Mouse (Mus musculus) heart, embryonic 11.5 days (tissue): ENCODE results near the gene Sys1. TPM values are rescaled to one million over a fixed set of nuclear protein-coding genes. Genes with fewer than 3 reads are reported as not detected.
A peak's percentile ranks its signal among the peaks of the same experiment; 100 is the strongest.

Experiments used
- ATAC-seq: fragments of 200-750 bp; cut with Nextera tagmentation; replicated peaks from 2 replicates; pipeline ENCODE4 v1.8.0; 2017; ENCODE audit warnings: moderate library complexity; ENCODE audit not compliant: insufficient number of reproducible peaks, low FRiP score, low TSS enrichment
- H3K27ac ChIP-seq: fragments of 300-500 bp; sonication (generic); 2 replicates; pipeline ENCODE4 v1.5.1; 2014; ENCODE audit warnings: mild to moderate bottlenecking, low read depth, low read length
- H3K27me3 ChIP-seq: fragments of 300-500 bp; sonication (generic); 2 replicates; pipeline ENCODE4 v1.6.1; 2014; ENCODE audit warnings: mild to moderate bottlenecking, low read length, mixed read lengths; ENCODE audit not compliant: control insufficient read depth, insufficient read depth
- H3K36me3 ChIP-seq: fragments of 300-500 bp; sonication (generic); 2 replicates; pipeline ENCODE4 v1.6.1; 2014; ENCODE audit warnings: mild to moderate bottlenecking, low read length, moderate library complexity, mixed read lengths; ENCODE audit not compliant: control insufficient read depth, insufficient read depth
- H3K4me1 ChIP-seq: fragments of 300-500 bp; sonication (generic); 2 replicates; pipeline ENCODE4 v1.6.1; 2014; ENCODE audit warnings: low read length; ENCODE audit not compliant: control insufficient read depth, insufficient read depth
- H3K4me2 ChIP-seq: fragments of 300-500 bp; sonication (generic); 2 replicates; pipeline ENCODE4 v1.6.1; 2014; ENCODE audit warnings: mild to moderate bottlenecking, moderate library complexity
- H3K4me3 ChIP-seq: fragments of 300-500 bp; sonication (generic); 2 replicates; pipeline ENCODE4 v1.5.1; 2014; ENCODE audit warnings: low read depth, low read length
- H3K9ac ChIP-seq: fragments of 300-500 bp; sonication (generic); 2 replicates; pipeline ENCODE4 v1.6.1; 2014; ENCODE audit warnings: mild to moderate bottlenecking, low read depth, low read length, moderate library complexity
- H3K9me3 ChIP-seq: fragments of 300-500 bp; sonication (generic); replicated peaks from 2 replicates; pipeline ENCODE4 v1.6.1; 2016; ENCODE audit warnings: low read length; ENCODE audit not compliant: control insufficient read depth
- WGBS: fragments of 180-500 bp; shearing (Covaris S2); extraction: QIAGEN DNeasy Blood & Tissue Kit; methylation state at CpG from one replicate; pipeline ENCODE4 v1.1.7; 2014; ENCODE audit not compliant: insufficient replicate concordance; 5-methylcytosine and 5-hydroxymethylcytosine counted together
- polyA plus RNA-seq: library from polyadenylated mRNA; unstranded; fragments of >200 nt; fragmentation: Nextera tagmentation; extraction: Ambion mirVana; gene quantifications from 2 replicates; pipeline ENCODE4 v1.2.1, GENCODE M21; 2014

Gene Sys1
- polyA plus RNA-seq, 1 experiment from 2014 or later = 37.0 TPM

DNA sequence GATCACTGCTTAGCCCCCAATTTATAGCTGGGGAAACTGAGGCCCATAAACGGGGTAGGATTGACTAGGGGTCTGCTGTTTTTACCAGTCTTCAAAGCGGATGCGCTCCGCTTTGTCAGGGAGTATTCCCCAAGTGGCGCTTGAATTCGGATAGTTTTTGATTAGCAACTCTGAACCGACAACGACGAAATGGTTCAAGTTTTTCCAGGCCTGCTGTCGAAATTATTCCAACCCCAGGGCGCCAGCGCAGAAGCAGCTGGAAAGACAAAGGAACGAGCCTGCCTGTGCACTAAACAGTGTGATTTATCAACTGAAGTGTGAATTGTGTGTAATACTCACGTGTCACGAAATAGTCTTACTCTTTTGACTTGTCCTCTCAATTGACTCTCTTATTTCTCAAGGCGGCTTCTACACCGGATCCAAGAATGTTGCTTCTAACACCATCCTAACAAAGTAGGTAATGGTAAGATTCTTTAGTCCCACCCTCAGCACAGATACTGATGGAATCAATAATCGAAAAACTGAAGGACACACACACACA is 13.2 kb upstream of the Sys1 start, which contains the start of gene Sdc4:
Sdc4 (minus strand) TSS at position 428 of the 541 bp plus-strand sequence.
- no peak for ATAC-seq
- 7% methylated on average over 18 of the region's 18 CpGs for WGBS
- peak within 1 kb of the TSS; percentile 55; the same call in 1 of the 2 replicates for H3K27ac ChIP-seq

DNA sequence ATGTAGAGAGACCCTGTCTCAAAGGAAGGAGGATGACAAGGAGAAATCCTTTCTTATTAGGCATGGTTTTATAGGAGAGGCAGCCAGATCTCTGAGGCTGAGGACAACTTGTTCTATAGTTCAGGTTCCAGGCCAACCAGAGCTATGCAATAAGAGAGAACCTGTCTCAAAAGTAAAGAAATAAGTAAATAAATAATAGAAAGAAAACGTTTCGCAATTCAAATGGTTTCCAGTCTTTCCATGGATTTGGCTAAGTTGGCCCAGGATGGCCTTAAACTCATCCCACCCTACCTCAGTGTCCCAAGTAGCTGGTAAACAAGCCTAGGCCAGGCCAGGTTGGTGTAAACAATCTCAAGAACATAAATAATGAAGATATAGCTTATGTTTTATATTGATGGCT is 12.1 kb upstream of the Sys1 start:
- Histone ChIP-seq H3K27me3 (no peaks in the 10 kb centered on the region), H3K4me1 (peaks cover 19% of the 10 kb centered on the region), H3K9ac (no peak overlapping the region), H3K4me2 (no peak overlapping the region), H3K9me3 (no peaks in the 10 kb centered on the region), H3K27ac (no peak overlapping the region), H3K36me3 (no peaks in the 10 kb centered on the region), H3K4me3 (no peak overlapping the region)
- no peak for ATAC-seq
- WGBS = 81% methylated on average over 2 of the region's 2 CpGs

More for the DNA sequence above, 13.2 kb upstream of the Sys1 start, which contains the start of gene Sdc4:
- H3K9me3 ChIP-seq = no peaks in the 10 kb centered on the region
- H3K36me3 ChIP-seq = no peaks in the 10 kb centered on the region
- no peaks in the 10 kb centered on the region for H3K27me3 ChIP-seq
- peaks cover 21% of the 10 kb centered on the region for H3K4me1 ChIP-seq
- peak within 1 kb of the TSS; percentile 64 for H3K4me3 ChIP-seq
- H3K9ac ChIP-seq = peak within 1 kb of the TSS; percentile 75
- H3K4me2 ChIP-seq = peak within 1 kb of the TSS; percentile 88

DNA sequence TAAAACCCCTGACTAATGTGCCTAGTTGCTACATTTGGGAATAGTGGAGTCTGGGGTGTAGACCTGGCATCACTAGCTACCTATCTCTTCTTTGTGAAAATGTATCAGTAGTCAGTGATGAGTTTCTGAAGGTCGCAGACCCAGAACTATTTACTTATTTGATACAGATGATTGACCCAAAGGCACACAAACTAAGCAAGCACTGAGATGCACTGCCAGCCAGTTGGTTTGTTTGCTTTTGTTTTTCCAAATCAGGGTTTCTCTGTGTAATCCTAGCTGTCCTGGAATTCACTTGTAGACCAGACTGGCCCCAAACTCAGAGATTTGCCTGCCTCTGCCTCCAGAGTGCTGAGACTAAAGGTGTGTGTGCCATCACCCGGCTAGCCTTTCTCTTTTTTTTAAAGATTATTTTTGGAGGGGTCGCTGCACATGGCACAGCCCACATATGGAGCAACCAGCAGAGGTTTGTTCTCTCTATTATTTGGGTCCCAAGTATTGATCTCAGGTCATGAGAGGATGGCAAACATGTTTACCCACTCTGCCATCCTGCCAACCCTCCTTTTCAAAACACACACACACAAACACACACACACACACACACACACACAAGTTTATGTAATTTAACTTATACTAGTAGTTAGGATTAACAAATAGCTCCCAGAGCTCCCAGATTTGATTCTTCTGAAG is 11.2 kb upstream of the Sys1 start:
- Histone ChIP-seq H3K9me3 (no peaks in the 10 kb centered on the region), H3K4me2 (no peak overlapping the region), H3K27ac (no peak overlapping the region), H3K9ac (no peak overlapping the region), H3K27me3 (no peaks in the 10 kb centered on the region), H3K4me1 (peaks cover 19% of the 10 kb centered on the region), H3K36me3 (no peaks in the 10 kb centered on the region), H3K4me3 (no peak overlapping the region)
- 76% methylated on average over 3 of the region's 3 CpGs for WGBS
- no peak for ATAC-seq

DNA sequence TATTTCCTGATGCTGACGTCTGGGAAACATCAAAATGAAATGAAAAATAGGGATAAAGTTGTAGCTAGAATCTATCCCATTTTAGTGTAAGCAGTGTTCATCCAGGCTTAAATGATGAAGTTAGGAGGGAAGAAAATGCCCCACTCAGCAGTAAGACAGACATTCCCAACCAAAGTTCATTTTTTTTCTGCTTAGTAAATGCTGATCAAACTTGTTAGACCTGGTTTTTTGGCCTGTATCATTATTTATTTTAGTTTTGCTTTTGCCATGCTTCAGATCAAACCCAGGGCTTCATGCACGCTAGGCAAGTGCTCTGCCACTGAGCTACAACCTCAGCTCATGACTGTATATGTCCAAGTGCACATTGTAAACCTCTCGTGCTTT is 10.7 kb upstream of the Sys1 start:
- 71% methylated on average over 3 of the region's 3 CpGs for WGBS
- Histone ChIP-seq H3K4me2 (no peak overlapping the region), H3K4me3 (no peak overlapping the region), H3K27me3 (no peaks in the 10 kb centered on the region), H3K9ac (no peak overlapping the region), H3K36me3 (no peaks in the 10 kb centered on the region), H3K27ac (no peak overlapping the region), H3K4me1 (peaks cover 17% of the 10 kb centered on the region), H3K9me3 (no peaks in the 10 kb centered on the region)
- ATAC-seq = no peak

DNA sequence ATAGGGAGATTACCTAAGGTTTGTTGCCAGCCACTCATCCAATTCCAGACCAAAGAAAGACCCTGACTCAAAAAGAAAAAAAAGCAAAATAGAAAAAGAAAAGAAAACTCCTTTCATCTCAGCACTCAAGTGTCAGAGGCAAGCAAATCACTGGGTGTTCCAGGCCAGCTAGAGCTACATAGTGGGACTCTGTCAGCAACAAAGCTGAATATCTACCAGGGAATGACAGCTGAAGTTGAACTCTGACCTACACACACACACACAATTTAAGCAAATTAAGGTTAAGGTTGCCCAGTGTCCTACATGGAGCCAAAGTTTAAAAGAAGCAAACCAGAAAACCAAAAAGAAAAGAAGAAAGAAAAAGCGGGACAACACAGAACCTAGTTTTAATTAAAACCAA is 8.6 kb upstream of the Sys1 start:
- Histone ChIP-seq H3K9ac (no peak overlapping the region), H3K4me2 (no peak overlapping the region), H3K36me3 (no peaks in the 10 kb centered on the region), H3K27me3 (no peaks in the 10 kb centered on the region), H3K4me1 (peaks cover 15% of the 10 kb centered on the region), H3K27ac (no peak overlapping the region), H3K9me3 (no peaks in the 10 kb centered on the region), H3K4me3 (no peak overlapping the region)
- ATAC-seq = no peak
- WGBS = 89% methylated on average over 1 of the region's 1 CpGs

DNA sequence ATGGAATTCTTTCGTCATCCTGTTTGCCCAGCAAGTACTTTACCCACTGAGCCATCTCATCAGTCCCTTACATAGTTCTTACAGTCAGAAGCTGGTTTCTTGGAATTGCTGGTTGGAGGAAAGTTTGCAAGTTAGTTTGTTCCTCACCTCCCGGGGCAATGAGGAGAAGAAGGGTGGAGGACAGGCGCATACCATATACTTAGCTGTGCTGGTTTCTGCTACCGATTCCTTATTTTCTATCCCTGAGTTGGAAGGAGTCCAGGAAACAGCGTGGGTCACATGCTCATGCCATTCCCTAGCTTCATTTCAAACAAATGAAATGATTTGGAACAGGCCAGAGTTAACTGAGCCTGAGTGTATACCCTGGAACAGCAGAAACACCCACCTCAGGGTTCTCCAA is 7.8 kb upstream of the Sys1 start:
- Histone ChIP-seq H3K4me2 (no peak overlapping the region), H3K9me3 (no peaks in the 10 kb centered on the region), H3K4me3 (no peak overlapping the region), H3K27ac (no peak overlapping the region), H3K9ac (no peak overlapping the region), H3K4me1 (peaks cover 15% of the 10 kb centered on the region), H3K27me3 (no peaks in the 10 kb centered on the region), H3K36me3 (no peaks in the 10 kb centered on the region)
- 69% methylated on average over 5 of the region's 5 CpGs for WGBS
- ATAC-seq = no peak

DNA sequence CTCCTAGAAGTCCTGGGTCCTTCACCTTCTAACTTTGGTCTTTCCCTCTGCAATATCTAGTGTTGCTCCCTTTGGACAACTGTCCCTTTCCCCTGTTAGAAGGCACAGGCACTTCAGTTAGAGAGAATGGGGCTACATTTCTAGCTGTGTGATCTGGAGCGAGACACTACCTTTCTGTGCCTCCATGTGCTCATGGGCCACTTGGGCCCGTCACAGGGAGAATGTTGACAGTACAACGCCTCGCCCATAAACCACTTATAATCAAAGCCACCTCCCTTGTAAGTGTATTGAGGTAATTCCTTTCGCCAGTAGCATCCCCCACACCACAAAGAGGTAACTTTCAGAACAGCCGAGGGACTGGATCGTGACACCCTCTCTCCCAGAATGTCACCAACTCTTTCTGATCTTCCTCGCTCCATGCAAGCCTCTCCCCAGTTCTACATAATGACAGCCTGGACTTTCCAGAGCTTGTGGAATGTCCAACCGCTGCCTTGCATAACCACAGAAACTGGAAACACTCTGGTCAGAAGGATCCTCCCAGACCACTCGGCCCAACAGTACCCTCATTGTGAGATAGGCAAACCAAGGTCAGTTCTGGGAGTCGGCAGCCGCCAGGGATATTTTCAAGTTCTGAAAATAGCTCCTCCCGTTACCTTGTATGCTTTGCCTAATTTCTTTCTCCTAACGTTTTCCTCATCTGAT is 7.3 kb upstream of the Sys1 start:
- H3K4me1 ChIP-seq = peaks cover 15% of the 10 kb centered on the region
- WGBS = 55% methylated on average over 14 of the region's 14 CpGs
- peak overlapping the region; percentile 7; the same call in 1 of the 2 replicates for H3K27ac ChIP-seq

DNA sequence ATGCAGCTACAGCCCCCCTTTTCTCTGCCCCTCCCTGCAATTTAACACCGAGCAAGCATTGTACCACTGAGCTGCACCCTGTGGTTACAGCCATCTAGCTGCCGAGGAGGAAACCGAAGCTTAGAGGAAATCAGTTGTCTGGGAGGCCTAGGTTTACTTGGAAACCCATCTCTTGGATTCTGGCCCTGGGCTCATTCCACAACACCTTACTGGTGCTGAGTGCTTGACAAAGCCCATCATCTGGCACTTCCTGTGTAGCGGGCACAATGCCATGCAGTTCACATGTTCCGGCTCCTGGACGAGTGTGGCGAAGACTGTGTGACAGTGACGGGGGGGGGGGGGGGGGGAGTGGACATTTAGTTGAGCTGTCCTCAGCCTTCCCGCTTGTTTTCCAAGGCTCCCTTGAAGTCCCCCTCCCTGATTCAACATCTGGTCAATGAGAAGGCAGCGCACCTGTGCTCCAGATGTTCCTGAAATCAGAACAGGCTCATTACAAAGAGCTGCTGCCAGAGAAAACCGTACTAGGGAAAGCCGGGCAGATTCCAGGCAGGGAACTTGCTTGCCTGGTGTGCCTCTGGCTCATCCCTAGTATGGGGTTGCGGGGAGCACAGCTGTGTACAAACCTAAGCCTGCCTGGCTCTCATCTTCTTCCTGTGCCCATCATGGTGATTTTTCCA is 4.6 kb upstream of the Sys1 start:
- Histone ChIP-seq H3K4me3 (no peak overlapping the region), H3K4me2 (peak overlapping the region; percentile 19; the same call in 1 of the 2 replicates), H3K9ac (no peak overlapping the region), H3K27me3 (no peaks in the 10 kb centered on the region), H3K4me1 (peaks cover 27% of the 10 kb centered on the region), H3K27ac (no peak overlapping the region), H3K36me3 (no peaks in the 10 kb centered on the region), H3K9me3 (no peaks in the 10 kb centered on the region)
- ATAC-seq = no peak
- 41% methylated on average over 13 of the region's 13 CpGs for WGBS

More for the DNA sequence above, 7.3 kb upstream of the Sys1 start:
- H3K27me3 ChIP-seq = no peaks in the 10 kb centered on the region
- no peaks in the 10 kb centered on the region for H3K9me3 ChIP-seq
- no peak for ATAC-seq
- no peak overlapping the region for H3K4me3 ChIP-seq
- H3K4me2 ChIP-seq = no peak overlapping the region
- H3K9ac ChIP-seq = no peak overlapping the region
- no peaks in the 10 kb centered on the region for H3K36me3 ChIP-seq
